Mouse (Mus musculus) thymus, adult 2 months (tissue): Measurements from ENCODE around the gene Tsku.

Source experiments
- CTCF ChIP-seq: fragments of 200-500 bp; IDR thresholded peaks from 2 replicates; pipeline ENCODE4 v1.5.1; 2012; ENCODE audit warnings: mild to moderate bottlenecking, control low read depth, low read length, moderate library complexity, borderline replicate concordance; ENCODE audit not compliant: control insufficient read depth, poor library complexity, insufficient read depth; ENCODE audit errors: extremely low read depth
- POLR2A ChIP-seq: fragments of 200-500 bp; IDR thresholded peaks from 2 replicates; pipeline ENCODE4 v1.6.1; 2012; ENCODE audit warnings: mild to moderate bottlenecking, low read length, control low read depth, moderate library complexity; ENCODE audit not compliant: control insufficient read depth, poor library complexity, insufficient read depth; ENCODE audit errors: extremely low read depth

DNA sequence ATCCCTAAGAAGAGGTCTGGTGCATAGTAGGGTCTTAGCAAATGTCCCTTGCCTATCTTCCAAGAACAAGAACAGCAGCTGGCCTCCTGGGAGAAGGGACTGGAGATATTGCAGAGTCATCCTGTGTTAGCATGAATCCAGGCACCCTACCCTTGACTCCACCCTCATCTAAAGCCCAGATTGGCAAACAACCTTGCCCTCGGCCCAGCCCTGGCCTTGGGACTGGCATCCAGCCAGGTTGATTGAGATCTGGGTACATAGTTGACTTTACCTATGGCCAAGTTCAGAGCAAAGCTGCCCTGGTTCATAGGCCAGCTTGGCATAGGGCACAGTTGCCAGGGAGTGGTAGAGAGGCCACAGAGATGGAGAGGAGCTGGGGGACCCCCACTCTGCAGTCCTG is 24.0 kb upstream of the Tsku start:
- TF ChIP-seq POLR2A (no peak), CTCF (no peak)
